Mouse (Mus musculus): ENCODE data around the gene Lgi2.

The Lgi2 gene

DNA sequence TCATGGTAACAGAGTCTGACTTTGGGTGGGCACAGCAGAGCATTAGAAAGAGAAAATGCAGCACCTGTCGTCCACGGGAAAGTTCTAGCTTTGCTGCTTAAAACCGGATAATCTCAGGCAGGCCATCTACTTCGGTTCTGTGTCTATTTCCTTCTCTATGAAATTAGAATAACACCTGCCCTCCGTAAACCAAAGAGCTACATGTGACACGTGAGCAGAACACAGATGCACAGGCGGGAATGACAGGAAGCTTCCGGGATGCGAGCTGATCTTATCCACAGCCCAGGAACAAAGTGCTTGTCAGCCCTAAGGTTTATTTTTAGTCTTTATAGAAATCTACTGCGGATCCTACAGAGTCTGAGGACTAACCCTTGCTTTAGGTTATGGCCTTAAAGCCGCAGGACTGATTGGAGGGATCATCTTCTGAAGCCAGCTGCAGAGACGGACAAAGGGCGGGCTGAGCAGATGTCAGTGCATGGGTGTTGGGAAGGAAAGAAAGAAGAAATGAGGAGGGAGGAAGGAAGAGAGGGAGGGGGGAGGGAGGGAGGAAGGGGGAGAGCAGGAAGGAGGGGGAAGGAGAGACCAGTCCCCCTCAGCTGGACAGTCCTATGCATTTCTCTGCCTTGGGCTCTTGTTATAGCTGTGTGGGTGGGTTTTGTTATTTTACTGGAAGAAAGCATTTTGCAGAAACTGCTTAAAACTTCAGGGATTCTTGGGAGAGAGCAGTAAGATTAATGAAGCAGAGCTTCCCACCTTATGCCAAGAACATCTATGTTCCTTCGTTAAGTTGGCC, 31.3 kb downstream of the Lgi2 start:
- no peak for DNase-seq

DNA sequence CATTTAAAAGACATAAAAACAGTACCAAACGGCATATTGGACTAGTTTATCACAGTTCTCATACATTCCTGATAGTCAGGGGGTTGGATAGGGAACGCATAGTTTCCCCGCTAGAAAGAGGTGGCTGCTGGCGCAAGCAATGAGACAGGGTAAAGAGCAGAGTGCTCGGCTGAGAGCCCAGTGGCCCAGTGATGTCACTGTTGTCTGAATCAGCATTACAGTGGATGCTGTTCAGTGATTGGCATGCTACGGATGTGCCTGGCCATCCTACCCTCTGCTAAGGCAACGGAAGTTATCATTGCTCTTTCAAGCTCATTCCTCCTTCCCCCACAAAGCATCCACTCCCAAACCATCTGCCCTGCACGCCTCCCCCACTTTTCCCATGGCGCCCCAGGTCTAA, 32.6 kb downstream of the Lgi2 start:
- DNase-seq: no peak

DNA sequence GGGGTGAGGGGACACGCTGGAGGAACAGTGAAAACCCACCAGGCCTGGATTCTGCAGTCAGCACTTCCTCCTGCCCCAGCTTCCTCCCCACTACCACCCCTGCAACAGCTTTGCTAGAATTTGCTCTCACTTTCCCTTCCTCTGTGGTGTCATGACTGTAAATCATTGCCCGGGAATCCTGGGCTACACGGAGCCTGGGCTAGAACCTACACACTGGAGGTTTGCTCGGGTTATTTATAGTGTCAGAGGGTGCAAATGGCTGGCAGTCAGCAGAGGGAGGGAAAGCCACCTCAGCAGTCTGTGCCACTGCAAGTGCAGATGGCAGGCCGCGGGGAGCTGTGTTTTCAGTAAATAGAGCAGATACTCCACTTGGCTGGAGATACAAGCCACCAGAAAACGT, 37.7 kb downstream of the Lgi2 start:
- DNase-seq: peak; percentile 79 to 82

DNA sequence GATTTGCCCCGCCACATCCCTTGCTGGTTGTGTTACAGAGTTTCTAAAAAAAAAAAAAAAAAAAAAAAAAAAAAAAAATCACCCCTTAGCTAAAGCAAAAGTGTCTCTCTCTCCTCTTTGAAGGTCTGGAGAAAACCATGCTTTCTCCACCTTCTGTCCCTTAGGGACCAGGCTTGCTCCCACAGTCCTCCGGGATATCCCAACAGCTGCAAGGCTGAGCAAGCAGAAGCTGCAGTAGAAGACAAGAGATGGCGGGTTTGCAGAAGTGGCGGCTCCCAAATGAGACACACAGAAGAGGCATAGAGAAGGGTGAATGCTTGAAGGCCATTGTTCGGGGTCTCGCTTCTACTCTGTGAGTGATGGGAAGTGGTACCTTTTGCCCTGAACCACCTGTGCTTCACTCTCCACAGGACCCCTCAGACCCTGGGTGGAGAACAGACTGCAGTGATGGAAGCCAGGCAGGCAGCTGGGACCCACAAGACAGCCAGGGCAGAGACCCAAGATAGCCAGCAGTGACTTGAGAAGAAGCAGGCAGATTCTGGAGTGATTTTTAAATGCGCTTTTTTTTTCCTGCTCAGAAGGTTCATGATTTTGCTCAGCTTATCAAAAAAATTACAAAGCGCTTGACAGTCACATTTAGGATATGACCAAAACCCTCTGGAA, 39.8 kb downstream of the Lgi2 start:
- no peak for DNase-seq

DNA sequence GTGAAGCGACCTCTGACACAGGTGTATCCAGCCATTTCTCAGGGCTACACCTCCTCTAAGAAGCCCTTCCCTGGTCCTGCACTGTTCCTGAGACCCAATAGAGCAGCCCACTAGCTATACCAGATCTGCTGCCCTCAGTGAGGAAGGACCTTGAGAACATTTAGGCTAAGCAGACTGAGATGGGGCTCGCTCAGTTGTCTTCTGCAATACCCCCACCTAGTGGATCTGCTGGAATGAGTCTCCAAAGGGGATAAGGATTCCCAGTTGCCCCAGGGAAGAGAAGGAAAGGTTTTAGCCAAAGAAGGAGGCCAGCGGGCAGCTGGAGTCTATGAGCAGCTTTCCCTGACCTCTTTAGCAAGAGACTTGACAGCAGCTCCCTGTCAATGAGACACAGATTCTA, 42.1 kb downstream of the Lgi2 start:
- no peak for DNase-seq

DNA sequence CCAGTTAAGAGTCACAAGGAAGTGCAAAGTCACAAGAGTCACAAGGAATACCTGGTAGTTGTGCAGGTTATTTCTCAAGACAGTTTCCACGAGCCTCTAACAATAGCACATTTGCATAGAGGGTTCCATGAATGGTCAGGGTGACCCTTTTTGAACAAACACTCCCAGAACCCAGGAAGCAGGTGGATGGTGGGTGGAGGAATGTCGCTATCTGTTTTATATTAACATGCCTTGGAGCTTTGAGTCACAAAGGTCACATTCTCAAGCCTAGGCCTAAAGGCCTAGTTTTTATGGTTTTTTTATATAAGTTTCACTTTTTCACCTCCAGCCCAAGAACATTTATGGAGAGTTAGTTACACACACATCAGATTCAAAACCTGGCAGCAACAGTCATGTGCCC, 46.3 kb downstream of the Lgi2 start:
- no peak for DNase-seq

DNA sequence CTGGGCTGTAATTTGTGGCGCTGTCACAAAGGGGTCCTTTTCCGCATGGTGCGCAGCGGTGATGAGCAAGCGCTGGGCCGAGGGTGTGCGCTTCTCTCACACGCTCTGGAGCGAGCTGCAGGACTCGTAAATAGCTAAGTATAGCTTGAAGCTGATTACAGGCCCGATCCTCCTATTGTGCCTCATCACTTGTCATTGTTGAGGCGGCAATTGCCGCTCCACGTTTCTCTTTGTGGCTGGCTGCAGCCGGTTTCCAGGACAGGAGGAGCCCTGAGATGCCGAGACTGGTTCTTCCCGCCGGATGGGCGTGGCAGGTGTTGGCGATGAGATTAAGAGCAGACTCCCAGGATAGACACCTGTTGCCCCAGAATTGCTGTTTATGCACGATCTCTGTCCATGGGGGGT, 50.2 kb downstream of the Lgi2 start:
- DNase-seq: peak; percentile 13 to 36

DNA sequence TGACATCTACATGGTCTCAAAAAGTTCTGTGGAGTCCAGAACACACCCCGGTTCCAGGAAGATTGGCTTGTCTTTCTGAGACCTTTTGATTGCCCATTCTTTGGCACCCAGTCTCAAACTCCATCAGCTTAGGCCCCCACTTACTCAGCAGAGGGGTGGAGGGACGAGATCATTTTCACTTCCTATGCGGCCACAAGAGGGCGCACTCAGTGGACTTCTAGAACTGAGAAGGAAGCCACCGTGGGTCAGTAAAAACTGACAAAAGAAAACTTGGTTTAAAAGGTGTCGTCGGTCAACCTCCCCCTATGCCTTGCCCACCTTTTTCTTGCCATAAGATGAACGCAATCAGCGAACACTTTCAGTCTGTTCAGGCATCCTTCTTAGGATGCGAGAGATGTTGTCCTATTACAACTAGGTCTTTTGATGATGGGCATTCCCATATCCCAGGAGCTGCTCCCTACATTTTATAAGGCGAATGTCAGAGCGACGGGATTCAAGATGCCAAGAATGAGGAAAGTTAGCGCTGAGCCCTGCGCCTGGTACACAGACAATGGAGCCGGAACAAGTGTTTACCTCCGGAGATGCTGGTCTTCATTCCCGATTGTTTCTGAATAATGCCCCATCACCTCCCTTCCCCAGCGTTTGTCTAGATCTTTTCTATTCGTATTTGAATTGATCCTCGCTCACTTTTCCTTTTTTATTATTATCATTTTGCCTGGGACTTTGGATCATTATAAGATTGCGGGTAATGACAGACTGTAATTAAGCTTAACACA, 50.8 kb downstream of the Lgi2 start:
- DNase-seq: peak; percentile 79 to 82

DNA sequence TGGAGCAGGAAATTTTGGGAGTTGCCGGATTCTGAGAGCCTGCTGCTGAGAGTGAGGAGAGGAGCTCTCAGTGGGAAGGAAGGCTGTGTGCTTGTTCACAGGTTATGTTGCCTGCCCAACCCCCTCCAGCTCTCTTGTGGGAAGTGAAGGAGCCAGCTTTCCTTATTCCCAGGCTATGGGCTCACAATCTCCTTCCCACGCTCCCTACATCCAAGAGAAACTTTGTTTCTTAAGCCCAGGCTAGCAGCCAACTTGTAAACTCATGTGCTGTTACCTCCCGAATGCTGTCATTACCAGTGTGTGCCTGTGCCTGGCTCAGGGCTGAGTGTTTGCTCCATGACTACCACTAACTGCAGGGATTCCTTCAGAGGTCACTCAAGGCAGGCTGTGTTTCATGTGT, 55.2 kb downstream of the Lgi2 start:
- no peak for DNase-seq

DNA sequence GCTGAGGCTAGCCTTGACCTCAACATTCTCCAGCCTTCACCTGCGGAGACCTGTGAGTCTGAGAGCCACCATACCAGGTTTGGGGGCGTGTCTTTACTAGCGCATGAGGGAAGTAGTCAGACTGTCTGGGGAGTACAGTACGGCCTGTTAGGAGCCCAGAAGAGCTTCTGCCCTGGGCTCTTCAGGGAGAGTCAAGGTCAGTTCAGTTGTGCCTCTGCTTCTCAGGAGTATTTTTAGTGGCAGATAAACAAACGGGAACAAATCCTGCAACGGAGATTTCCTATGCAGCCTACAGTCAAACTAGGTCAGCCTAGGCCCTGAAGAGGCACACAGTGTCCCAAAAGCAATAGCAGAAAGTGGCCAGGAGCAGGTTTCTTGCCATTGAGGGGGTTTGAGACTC, 56.8 kb downstream of the Lgi2 start:
- no peak for DNase-seq

DNA sequence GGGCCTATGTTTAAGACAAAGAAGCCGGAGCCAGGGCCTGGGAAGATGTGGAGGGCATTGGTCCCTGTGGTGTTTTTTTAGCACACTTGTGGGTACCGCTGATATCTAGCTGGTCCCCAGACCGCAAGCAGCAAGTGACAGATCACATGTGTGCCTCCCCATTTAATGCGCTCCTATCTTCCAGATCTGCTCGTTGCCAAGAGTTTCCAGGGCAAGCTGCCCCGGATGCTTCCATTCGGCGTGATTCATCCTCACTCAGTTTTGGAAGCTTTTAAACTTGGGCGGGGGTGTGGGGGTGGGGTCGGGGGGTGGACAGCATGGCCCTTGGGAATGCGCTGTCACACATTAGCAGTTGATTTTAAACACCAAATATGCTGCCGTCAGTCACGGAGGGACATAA, 61.6 kb downstream of the Lgi2 start:
- no peak for DNase-seq

DNA sequence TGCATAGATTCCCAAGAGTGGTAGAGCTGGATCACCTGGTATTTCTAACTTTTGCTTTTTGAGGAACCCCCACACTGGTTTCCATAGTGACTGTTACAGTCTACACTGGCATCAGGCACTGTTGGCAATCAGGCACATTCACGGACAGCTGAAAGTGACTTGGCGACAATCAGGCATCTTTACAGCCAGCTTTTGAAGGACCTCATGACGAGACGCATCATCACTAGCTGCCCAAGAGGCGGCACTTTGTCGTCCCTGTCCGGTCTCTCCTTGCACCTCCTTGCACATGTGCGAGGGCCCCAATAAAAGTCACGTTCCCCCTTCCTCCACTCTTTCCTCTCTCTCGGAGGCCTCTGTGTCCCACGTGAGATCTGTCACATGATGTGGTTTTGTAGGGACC, 62.1 kb downstream of the Lgi2 start:
- DNase-seq: no peak

DNA sequence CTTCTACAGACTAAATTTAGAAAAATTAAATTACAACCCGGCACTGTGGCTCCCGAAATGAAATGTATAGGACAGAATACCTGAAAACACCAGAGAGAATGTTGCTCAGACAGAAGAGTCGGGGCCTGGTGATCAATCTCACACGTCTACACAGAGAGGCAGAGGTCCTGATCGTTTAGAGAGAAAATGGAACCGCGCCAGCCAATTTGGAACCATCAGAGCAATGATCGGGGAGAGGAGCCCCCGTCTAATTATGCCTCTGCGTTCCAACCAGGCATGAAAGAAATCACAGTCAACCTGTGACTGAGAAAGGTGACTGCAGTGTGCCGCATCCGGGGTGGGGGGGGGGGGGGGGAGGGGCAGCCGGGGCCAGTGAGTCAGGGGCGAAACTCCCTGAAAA, 70.6 kb downstream of the Lgi2 start:
- no peak for DNase-seq

DNA sequence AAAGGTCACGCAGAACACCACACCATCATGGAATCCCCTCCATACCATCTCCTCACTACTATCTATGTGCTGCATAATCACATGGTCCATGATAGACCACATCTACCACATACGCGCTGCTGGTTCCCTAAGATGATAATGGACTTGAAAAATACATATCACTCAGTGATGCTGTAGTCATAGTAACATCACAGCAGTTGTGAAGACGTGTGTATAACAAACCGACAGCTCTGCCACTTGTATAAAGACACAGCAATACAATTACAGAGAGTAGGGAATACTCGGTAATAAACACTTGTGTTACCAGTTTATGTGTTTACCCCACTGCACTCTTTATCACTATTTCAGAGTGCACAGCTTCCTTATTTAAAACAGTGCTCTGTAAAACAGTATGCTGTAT, 74.8 kb downstream of the Lgi2 start:
- no peak for DNase-seq

DNA sequence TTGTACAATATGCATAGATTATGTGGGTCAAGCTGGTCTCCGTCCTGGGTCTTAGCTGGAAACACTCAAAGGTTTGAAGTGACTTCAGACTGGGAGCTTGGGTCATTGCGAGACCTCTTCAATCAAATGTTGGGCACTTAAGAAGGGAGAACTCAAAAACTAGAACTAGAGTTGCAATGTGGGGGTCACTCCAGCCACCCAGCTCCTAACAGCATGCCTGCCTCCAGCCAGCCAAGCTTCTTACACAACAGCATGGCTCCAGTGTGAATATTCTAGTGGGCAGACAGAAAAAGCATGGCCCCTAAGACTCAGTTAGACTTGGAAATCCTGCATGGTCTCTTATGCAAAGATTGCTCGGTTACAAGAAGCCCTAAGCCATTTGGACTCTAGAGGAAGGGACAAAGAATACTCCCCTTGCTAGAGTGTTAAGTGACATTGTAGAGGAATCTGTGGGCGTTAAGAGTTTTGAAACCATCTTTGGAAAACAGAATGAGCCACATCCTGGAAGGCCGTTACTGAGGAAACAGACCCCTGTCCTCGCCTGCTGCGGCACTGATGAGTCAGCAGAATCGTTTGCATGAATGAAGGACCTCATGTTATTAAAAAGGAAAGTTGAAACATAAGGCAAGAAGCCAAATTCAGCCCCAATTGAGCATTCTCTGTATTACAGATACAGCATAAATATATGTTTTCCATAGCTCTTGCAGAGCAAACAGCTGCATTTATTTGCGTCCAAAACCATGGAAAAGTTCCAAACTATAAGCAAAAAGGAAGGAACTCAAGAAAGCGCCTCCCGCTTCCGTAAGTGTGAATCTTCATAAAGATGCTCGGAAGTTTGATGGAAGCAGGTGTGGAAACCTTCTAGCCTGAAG, 78.5 kb downstream of the Lgi2 start:
- no peak for DNase-seq

Measured in cerebellum, postnatal 36 days (tissue).